Mouse (Mus musculus): Measurements from ENCODE around the gene Top2a.

Top2a gene

DNA sequence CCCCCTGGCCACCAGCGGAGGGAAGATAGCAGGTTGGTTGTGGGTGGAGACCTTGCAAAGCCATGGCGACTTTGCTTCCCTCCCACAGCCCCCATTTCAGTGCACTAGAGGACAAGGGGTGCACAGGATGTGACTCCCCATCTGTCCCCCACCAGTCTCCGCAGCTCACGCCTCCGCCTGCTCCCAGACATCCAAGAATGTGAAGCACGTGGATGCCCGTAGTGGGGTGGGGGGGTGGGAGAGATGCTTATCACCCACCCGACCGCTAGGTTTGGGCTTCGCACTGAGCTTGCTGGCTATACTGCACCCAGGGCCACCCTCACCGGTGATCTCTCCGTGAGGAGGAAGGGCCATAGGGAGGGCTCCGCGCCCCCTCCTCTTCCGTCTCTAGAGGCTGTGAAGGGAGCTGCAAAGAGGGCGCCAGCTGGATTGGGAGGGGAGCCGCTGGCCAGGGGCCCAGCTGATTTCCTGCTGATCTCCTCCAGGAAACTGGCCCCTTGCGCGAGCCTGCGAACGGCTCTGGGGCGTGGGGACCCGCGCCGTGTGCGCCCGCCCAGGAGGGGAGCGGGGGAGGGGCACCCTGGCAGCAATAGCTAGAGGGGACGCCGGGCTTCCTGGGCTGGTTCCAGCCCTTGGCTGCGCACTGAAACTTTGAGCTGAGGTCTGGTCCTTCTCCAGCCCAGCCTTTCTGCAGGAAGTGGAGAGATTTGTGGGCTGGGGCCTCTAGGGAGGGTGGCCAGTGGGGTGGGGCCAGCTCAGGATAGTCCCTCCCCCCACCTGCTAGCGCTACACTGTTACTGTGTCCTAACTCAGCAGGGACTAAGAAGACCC is 60.6 kb downstream of the Top2a start:
- DNase-seq, result peak; percentile 90 to 92

GRCm38 (mm10) chr11:98962421-98963095 is 61.4 kb downstream of the Top2a start:
- DNase-seq, result peak in 1 of 2 experiments; percentile 31

GRCm38 (mm10) chr11:98961766-98962165 is 62.2 kb downstream of the Top2a start:
- DNase-seq, result peak in 1 of 2 experiments; percentile 37

- DNase-seq, result peak in 1 of 2 experiments; percentile 57
These were observed 62.9 kb downstream of the Top2a start for GRCm38 (mm10) chr11:98961051-98961592.

DNA sequence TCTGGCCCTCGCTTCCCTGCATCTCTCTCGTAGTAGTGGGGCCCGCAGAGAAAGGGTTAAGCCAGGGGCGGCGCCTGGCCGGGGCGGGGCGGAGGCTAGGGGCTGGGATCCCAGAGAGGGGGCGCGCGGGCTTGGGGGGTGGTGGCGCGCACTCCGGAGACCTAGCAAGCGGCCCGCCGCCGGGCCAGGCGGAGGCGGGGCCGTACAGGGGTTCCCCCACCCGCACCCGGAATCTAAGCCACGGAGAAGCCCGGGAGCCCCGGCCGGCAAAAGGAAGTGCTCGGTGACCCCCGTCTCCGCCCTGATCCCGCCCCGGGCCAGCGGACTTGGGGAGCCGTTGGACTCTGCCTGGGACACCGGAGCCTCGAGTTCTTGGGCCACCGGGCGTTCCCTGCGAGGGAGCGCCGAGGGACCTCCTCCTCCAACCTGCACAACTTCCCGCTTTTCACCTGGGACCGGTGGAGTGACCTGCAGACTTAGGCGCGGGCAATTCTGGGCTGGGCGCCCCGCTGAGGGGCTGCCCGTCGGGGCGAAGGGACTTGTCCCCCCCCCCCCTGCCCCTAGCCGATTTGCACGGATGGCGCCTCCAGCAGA is 63.6 kb downstream of the Top2a start:
- peak; percentile 83 to 87 for DNase-seq

- DNase-seq, result peak; percentile 93 to 95
These were observed 64.3 kb downstream of the Top2a start for GRCm38 (mm10) chr11:98959437-98960312.

DNA sequence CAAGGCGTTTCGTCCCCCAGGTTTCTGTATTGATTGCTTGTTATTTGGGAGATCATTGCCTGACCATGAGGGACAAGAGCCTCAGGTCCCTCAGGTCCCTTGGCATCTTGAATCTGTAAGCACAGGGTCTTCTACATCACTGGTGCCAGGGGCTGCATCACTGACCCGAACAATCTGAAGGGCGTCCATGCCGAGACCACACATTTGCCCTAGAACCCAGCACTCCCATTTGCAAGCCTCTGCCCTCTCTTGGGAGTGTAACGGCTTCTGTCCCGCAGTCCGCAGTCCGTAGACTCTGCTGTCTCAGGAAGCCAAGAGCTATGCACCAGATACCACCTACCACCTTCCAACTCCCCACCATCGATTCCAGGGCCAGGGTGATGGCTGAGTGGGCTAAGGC is 67.6 kb downstream of the Top2a start:
- DNase-seq, result no peak

DNA sequence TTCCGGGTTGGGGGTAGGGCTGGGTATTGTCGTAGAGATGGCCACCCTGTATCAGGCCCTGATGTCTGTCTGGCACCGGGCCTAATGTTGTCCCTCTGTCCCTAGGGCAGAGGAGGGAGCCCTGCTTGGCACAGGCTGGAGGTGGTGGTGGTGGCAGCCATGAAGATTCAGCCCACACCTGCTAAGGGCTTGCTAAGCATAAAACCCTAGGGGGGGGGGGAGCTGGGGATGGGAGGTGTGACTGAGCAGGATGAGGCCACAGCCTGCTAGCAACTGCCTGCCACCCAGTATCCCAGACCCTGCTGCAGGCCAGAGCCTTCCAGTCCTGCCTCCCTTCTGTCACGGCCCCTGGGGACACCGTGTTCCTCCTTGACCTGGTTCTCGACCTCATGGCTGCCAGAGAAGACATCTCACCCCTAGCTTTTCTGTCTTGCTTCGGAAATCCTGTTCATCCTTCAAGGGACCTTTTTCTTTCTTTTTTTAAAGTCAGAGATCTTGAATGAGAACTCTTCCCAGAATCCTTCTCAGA is 68.2 kb downstream of the Top2a start:
- DNase-seq, result no peak

DNA sequence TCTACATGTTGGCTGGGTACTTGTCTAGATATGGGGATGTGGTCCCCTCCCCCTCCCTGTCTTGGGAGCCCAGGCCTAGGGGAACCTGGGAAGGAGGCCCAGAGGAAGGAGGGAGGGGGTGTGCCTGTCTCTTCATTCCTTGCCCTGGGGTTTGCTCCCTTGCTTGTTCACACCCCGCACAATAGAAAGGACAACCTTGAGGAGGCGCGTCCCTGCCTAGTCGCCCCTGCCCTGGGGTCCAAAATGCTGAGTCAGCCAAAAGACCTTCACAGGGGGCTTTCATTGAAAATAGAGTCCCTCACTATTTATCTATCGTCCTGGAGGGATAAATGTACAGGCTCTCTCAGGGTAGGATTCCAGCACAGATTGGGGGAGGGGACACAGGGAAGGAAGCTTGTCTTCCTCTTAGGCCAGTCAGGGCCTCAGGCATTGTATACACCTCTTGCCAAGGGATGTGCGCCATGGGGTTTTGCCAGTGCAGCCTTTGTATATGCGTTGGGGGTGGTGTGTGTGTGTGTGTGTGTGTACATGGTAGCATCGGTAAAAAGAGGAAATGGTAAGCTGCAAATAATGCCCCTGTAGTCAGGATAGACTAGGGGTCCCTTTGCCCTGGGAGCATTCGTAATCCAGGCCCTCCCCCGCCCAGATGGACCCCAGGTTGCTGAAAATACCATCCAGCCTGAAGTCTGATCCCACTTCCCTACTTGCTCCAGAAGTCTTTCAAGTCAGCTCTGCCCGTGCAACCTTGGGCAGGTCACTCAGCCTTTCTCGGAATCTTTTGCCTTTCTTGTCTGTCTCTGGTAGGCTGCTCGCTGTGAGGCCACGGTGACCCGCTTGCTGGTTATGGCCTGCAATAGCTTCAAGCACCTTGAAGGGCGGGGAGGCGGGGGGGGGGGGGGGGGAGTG is 68.9 kb downstream of the Top2a start:
- DNase-seq, result peak in 1 of 2 experiments; percentile 71

- peak; percentile 84 to 91 for DNase-seq
These were observed 69.6 kb downstream of the Top2a start for GRCm38 (mm10) chr11:98954373-98954772.

DNA sequence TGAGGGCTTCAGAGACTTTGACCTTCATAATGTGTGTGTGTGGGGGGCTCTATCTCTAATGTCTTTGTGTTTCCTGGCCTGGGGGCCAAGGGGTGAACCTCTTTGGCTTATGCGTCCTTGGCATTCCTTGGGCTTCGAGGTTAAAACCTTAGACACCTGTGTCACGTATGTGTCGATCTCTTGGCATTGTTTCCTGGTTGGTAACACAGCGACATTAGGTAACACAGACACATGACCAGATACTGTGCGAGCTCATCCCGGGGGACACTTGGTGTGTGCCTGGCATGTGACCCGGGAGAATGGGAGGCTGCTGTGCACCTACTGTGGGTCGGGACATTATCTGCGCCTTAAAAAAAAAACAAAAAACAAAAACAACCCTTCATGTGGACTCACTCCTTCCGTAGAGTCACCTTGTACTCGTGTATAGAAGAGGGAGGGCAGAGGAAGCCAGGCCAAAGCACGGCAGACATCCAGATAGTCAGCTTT is 70.1 kb downstream of the Top2a start:
- no peak for DNase-seq

GRCm38 (mm10) chr11:98953361-98953760 is 70.6 kb downstream of the Top2a start:
- DNase-seq, result no peak

GRCm38 (mm10) chr11:98952736-98953135 is 71.3 kb downstream of the Top2a start:
- DNase-seq, result peak in 1 of 2 experiments; percentile 71

GRCm38 (mm10) chr11:98952111-98952510 is 71.9 kb downstream of the Top2a start:
- DNase-seq, result no peak

- peak; percentile 83 to 88 for DNase-seq
These were observed 72.7 kb downstream of the Top2a start for GRCm38 (mm10) chr11:98951026-98951906.

DNA sequence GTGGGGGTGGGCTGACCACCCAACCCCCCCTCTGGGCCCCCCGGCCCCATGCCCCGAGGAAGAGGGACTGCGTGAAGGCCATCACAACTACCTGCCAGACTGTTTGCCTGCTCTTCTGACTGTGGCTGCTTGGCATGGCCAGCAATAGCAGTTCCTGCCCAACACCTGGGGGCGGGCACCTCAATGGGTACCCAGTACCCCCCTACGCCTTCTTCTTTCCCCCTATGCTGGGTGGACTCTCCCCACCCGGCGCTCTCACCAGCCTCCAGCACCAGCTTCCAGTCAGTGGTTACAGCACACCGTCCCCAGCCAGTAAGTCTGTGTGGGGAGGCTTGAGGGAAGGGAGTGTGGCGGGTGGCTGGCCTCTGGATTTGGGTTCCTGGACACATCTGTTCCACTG is 73.5 kb downstream of the Top2a start:
- no peak for DNase-seq

GRCm38 (mm10) chr11:98949958-98950460 is 74.0 kb downstream of the Top2a start:
- no peak for DNase-seq

DNA sequence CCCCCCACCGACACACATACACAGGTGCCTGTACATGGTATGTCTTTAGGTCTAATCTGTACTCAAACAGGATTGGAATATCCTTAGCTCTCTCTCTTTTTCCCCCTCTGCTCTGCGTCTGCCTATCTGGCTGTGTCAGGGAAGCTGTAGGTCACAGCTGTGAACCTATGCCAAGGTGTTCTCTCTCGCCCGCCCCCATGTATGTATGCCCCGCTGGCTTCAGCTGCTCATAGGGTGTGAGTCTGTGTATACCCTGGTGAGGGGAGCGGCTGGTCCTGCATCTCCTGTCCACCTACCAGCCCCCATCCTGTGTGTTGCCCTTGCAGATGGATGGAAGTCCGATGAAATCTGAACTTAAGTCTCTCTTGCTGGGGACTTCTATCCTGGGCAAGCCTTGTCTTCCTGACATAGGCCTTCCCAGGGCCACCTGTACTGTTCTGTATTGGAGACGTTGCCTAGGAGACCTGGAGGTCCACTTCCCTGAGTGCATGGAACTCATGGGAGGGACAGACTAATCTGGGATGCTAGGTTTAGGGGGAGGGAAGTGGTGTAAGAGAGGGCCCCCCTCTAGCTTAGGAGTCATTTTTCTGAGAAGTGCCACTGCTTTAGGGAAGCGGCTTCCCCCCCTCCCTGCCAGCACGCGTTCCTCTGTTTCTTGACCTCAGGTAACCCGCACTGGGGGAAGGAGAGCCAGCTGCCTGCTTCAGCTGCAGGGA is 74.6 kb downstream of the Top2a start:
- peak in 1 of 2 experiments; percentile 62 for DNase-seq
